Mouse (Mus musculus) thymus, postnatal 36 days (tissue): ENCODE measurements around the gene Bcl2a1d.
"Not testable (repeated sequence)": the region's sequence is repeated elsewhere in the genome, so short reads cannot be mapped to it uniquely, and the experiment has no call there.

ENCODE experiments used
- DNase-seq, 2 experiments: peaks; one replicate each; pipeline ENCODE4 v3.0.0; 2022; ENCODE audit warnings: mixed read lengths in 2 of 2

Gene Bcl2a1d

DNA sequence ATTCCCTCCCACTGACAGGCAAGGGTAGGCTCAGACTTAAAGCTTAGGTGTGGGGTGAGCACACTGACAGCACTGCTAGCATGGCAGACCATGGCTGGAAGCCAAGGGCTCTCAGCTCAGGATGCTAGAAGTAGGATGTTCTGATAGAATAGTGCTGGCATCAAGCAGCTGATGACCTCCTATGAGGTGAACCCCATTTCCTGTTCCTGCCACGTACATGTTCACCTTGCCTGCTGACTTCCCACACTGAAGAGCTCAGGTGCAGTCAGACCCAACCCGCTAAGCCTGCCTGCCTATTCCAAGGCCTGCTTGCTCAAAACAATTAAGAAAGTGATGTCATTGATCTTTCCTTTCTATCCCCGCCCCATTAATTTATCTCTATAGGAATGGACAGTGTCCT is 42.3 kb downstream of the Bcl2a1d start:
- DNase-seq, result not testable (repeated sequence)

DNA sequence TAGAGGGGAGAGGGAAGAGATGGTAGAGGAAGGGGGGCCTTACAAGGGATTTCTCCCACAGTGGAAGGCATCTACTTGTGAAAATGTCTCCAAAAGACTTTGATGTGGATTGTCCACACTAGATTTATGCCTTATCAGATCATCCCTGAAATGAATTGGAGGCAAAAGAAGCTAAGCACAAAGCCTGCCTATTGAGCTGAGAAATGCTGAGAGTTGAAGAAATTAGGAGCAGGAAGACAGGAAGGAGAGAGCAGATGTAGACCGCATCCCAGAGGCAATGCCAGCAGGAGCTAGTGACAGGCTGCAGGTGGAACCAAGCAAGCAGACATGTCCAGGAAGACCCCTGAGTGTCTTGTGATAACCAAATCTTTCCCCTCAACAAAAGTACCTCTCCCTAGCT is 45.0 kb downstream of the Bcl2a1d start:
- DNase-seq, result not testable (repeated sequence)
